Mouse (Mus musculus) limb, embryonic 14.5 days (tissue): ENCODE data around the gene Plppr2. TPM values are rescaled to one million over a fixed set of nuclear protein-coding genes. Genes with fewer than 3 reads are reported as not detected.

Experiments used
- ATAC-seq: fragments of 200-750 bp; cut with Nextera tagmentation; 2 replicates; pipeline ENCODE4 v1.8.0; 2017; ENCODE audit warnings: low read depth, moderate number of reproducible peaks, moderate TSS enrichment; ENCODE audit not compliant: low FRiP score
- DNase-seq: peaks from one replicate; pipeline ENCODE4 v3.0.0-alpha.2; 2015; ENCODE audit warnings: low spot score
- H3K27ac ChIP-seq: fragments of 300-500 bp; sonication (generic); replicated peaks from 2 replicates; pipeline ENCODE4 v1.5.1; 2014; ENCODE audit warnings: low read depth, mild to moderate bottlenecking, low read length, moderate library complexity, mixed read lengths
- H3K27me3 ChIP-seq: fragments of 300-500 bp; sonication (generic); 2 replicates; pipeline ENCODE4 v1.6.1; 2014; ENCODE audit warnings: low read length, mixed read lengths; ENCODE audit not compliant: control insufficient read depth, insufficient read depth
- H3K36me3 ChIP-seq: fragments of 300-500 bp; sonication (generic); 2 replicates; pipeline ENCODE4 v1.6.1; 2014; ENCODE audit warnings: mild to moderate bottlenecking, low read length, moderate library complexity, mixed read lengths; ENCODE audit not compliant: control insufficient read depth, insufficient read depth
- H3K4me1 ChIP-seq: fragments of 300-500 bp; sonication (generic); 2 replicates; pipeline ENCODE4 v1.6.1; 2014; ENCODE audit warnings: antibody characterized with exemption, low read length, mixed read lengths; ENCODE audit not compliant: control insufficient read depth, insufficient read depth
- H3K4me2 ChIP-seq: fragments of 300-500 bp; sonication (generic); replicated peaks from 2 replicates; pipeline ENCODE4 v1.6.1; 2014; ENCODE audit warnings: low read depth, mild to moderate bottlenecking, low read length, moderate library complexity; ENCODE audit not compliant: severe bottlenecking
- H3K4me3 ChIP-seq: fragments of 300-500 bp; sonication (generic); replicated peaks from 2 replicates; pipeline ENCODE4 v1.5.1; 2014; ENCODE audit warnings: low read length
- H3K9ac ChIP-seq: fragments of 300-500 bp; sonication (generic); 2 replicates; pipeline ENCODE4 v1.6.1; 2014; ENCODE audit warnings: mild to moderate bottlenecking, low read depth, low read length, moderate library complexity; ENCODE audit not compliant: severe bottlenecking
- H3K9me3 ChIP-seq: fragments of 300-500 bp; sonication (generic); 2 replicates; pipeline ENCODE4 v1.6.1; 2016; ENCODE audit warnings: low read length; ENCODE audit not compliant: control insufficient read depth
- POLR2A ChIP-seq: fragments of 200-500 bp; IDR thresholded peaks from 2 replicates; pipeline ENCODE4 v1.8.0; 2012; ENCODE audit warnings: inconsistent platforms, mild to moderate bottlenecking, moderate library complexity, borderline replicate concordance; ENCODE audit not compliant: insufficient read depth, insufficient read length; ENCODE audit errors: extremely low read depth
- WGBS: fragments of 180-500 bp; shearing (Covaris S2); extraction: QIAGEN DNeasy Blood & Tissue Kit; methylation state at CpG from one replicate; pipeline ENCODE4 v1.1.7; 2014; 5-methylcytosine and 5-hydroxymethylcytosine counted together
- polyA plus RNA-seq, 2 experiments: library from polyadenylated mRNA; depleted of rRNA in 1 of 2; stranded (reverse) in 1 of 2; unstranded in 1 of 2; fragments of >200 nt; fragmentation: Nextera tagmentation in 1 of 2; extraction: Ambion mirVana in 1 of 2; gene quantifications; 2 replicates each; pipeline versions ENCODE4 v1.2.1 to v1.2.3; 2012 to 2014

Plppr2 gene
- polyA plus RNA-seq, 2 experiments = 8.7 to 31.7 TPM

- H3K4me1 ChIP-seq = peaks cover 11% of the 10 kb centered on the region
- no peak for ATAC-seq
- H3K36me3 ChIP-seq = 0 out of 2 replicates have a peak, but pooled peaks cover 5% of the 10 kb centered on the region
- 11% methylated on average over 26 of the region's 26 CpGs for WGBS
- DNase-seq = no peak
- TF ChIP-seq POLR2A = no peak
- H3K27ac ChIP-seq = no peak overlapping the region
- no peaks in the 10 kb centered on the region for H3K9me3 ChIP-seq
- peaks cover 46% of the 10 kb centered on the region for H3K27me3 ChIP-seq
- H3K4me2 ChIP-seq = no peak overlapping the region
- no peak overlapping the region for H3K9ac ChIP-seq
- no peak overlapping the region for H3K4me3 ChIP-seq
These were observed 23.9 kb downstream of the Plppr2 start for GRCm38 (mm10) chr9:21960558-21961208.

GRCm38 (mm10) chr9:21961366-21961980 lies 24.6 kb downstream of the Plppr2 start:
- no peak for ATAC-seq
- WGBS = 2% methylated on average over 35 of the region's 35 CpGs
- Histone ChIP-seq H3K27ac (no peak overlapping the region), H3K36me3 (0 out of 2 replicates have a peak, but pooled peaks cover 5% of the 10 kb centered on the region), H3K9me3 (no peaks in the 10 kb centered on the region), H3K4me3 (peak overlapping the region; percentile 41), H3K9ac (no peak overlapping the region), H3K27me3 (peaks cover 46% of the 10 kb centered on the region), H3K4me1 (peaks cover 9% of the 10 kb centered on the region), H3K4me2 (peak overlapping the region; percentile 92)
- no peak for TF ChIP-seq POLR2A
- no peak for DNase-seq

GRCm38 (mm10) chr9:21962010-21962409 lies 25.2 kb downstream of the Plppr2 start:
- DNase-seq = no peak
- 1% methylated on average over 15 of the region's 15 CpGs for WGBS
- Histone ChIP-seq H3K4me2 (peak overlapping the region; percentile 92), H3K27ac (no peak overlapping the region), H3K27me3 (peaks cover 46% of the 10 kb centered on the region), H3K4me3 (peak overlapping the region; percentile 41), H3K9ac (peak overlapping the region; percentile 46), H3K9me3 (no peaks in the 10 kb centered on the region), H3K4me1 (peaks cover 7% of the 10 kb centered on the region; the same call in 1 of the 2 replicates), H3K36me3 (0 out of 2 replicates have a peak, but pooled peaks cover 5% of the 10 kb centered on the region)
- no peak for TF ChIP-seq POLR2A
- ATAC-seq = no peak; the same call in 1 of the 2 replicates

- H3K27me3 ChIP-seq = peaks cover 46% of the 10 kb centered on the region
- ATAC-seq = peak; percentile 85
- H3K36me3 ChIP-seq = 0 out of 2 replicates have a peak, but pooled peaks cover 5% of the 10 kb centered on the region
- H3K9ac ChIP-seq = peak overlapping the region; percentile 46
- peak overlapping the region; percentile 41 for H3K4me3 ChIP-seq
- peaks cover 7% of the 10 kb centered on the region; the same call in 1 of the 2 replicates for H3K4me1 ChIP-seq
- DNase-seq = peak; percentile 64
- H3K9me3 ChIP-seq = no peaks in the 10 kb centered on the region
- 3% methylated on average over 32 of the region's 34 CpGs for WGBS
- TF ChIP-seq POLR2A = no peak
- H3K27ac ChIP-seq = no peak overlapping the region
- peak overlapping the region; percentile 92 for H3K4me2 ChIP-seq
These were observed 25.7 kb downstream of the Plppr2 start for GRCm38 (mm10) chr9:21962416-21963059.

GRCm38 (mm10) chr9:21963417-21963816 lies 26.6 kb downstream of the Plppr2 start, which contains the start of gene Epor:
Gene Epor (minus strand): TSS chr9:21963506.
- peaks cover 46% of the 10 kb centered on the region for H3K27me3 ChIP-seq

More at GRCm38 (mm10) chr9:21963417-21963816, 26.6 kb downstream of the Plppr2 start, which contains the start of gene Epor:
- H3K9ac ChIP-seq = peak within 1 kb of the TSS; percentile 46
- peak; percentile 18 for DNase-seq
- H3K4me2 ChIP-seq = peak within 1 kb of the TSS; percentile 92
- peak within 1 kb of the TSS; percentile 41 for H3K4me3 ChIP-seq
- no peak within 1 kb of the TSS for H3K27ac ChIP-seq
- ATAC-seq = peak; percentile 58
- peaks cover 7% of the 10 kb centered on the region; the same call in 1 of the 2 replicates for H3K4me1 ChIP-seq
- 0 out of 2 replicates have a peak, but pooled peaks cover 3% of the 10 kb centered on the region for H3K36me3 ChIP-seq
- WGBS = 23% methylated on average over 8 of the region's 8 CpGs
- H3K9me3 ChIP-seq = no peaks in the 10 kb centered on the region
- TF ChIP-seq POLR2A = no peak
